Mouse (Mus musculus): ENCODE measurements at regions not wholly inside any gene's neighbourhood (a gene's known extent, or its start where the extent isn't known, plus 50 kb on each side); places are given as distances from the start of the nearest gene placed in this dataset.
A peak's percentile ranks its signal among the peaks of the same experiment; 100 is the strongest.

- DNase-seq (ENCODE audit: low spot score in 2 of 2): no peak
Observed at GRCm38 (mm10) chr3:60698189-60698588, 225.6 kb downstream of the Mbnl1 start.

DNA sequence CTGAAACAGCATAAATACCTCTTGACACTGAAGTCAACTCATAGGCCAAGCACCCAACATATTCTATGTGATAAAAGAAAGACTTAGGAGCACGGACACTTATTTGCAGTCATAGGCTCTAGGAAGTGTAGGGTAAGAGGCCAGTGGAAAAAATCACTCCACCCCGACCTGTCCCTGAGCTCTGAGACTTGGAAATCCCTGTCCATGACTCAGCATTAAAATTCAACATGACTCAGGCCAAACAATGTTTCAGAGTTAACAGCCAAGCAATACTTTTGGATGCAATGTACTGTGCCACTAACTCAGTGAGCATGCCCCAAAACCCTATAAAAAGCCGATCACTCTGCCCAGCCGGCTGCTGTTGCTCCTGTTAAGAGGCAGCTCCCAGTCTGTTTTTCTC lies 234.5 kb downstream of the Mbnl1 start:
- no peak for DNase-seq (ENCODE audit: low spot score in 2 of 2)

DNA sequence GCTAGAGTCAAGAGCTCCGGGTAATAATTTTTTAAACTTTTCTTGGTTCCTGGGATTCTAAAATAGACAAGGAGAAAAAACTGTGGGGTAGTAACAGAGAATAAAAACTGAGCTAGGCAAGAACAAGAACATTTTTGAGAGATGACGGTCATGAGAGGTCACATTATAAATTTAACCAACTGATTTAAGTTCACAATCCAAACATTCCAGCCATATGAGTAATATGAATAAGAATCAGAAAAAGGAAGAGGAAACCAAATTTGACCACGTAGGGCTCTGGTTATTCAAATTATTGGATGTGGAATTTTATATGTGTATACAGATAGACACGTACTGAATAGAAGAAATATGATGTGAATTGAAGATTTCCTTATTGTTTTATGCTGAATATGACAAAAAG lies 240.3 kb downstream of the Mbnl1 start:
- DNase-seq (ENCODE audit: low spot score in 2 of 2): no peak

DNA sequence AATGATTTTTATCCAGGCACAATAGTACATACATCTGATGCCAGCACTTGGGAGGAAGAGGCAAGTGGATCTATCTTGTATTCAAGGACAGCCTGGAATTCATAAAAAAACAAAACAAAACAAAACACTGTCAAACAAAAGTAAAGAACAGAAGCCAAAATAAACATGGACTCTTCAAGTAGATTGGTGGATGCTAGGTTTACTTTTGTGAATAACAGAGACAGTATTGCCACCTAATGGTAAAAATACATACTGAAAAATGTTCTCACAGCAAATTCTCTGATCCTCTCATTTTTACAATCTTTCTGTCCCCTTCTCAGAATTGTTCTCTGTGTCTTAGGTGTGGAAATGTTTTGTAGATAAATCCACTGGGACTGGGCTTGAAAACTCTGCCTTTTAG lies 247.7 kb downstream of the Mbnl1 start:
- DNase-seq (ENCODE audit: low spot score in 2 of 2): no peak

- no peak for DNase-seq (ENCODE audit: low spot score in 2 of 2)
Observed at GRCm38 (mm10) chr3:60731331-60731730, 258.7 kb downstream of the Mbnl1 start.

- no peak for DNase-seq (ENCODE audit: low spot score in 2 of 2)
Observed at GRCm38 (mm10) chr3:60740543-60741294, 261.9 kb upstream of the P2ry1 start.

DNA sequence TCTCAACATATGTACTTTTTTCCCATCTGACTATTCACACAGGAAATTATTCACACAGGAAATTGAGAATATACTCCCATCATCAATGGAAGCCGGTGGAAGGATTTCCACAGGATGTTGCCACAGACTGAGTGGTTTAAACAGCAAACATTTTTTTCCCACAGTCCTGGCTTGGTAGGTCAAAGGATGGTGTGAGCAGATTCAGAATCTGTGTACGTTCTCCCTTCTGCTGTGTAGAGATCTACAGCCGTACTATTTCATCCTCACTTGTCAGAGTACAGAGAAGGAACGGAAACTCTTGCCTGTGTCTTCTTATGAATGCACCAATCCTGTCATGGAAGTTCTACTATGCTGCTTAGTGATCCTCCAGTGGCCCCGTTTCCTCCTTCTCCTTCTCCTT lies 261.2 kb upstream of the P2ry1 start:
- no peak for DNase-seq (ENCODE audit: low spot score in 2 of 2)

GRCm38 (mm10) chr3:60742232-60742631 lies 260.4 kb upstream of the P2ry1 start:
- DNase-seq (ENCODE audit: low spot score in 2 of 2): no peak

GRCm38 (mm10) chr3:60745075-60745474 lies 257.5 kb upstream of the P2ry1 start:
- no peak for DNase-seq (ENCODE audit: low spot score in 2 of 2)

GRCm38 (mm10) chr3:60758568-60758967 lies 244.0 kb upstream of the P2ry1 start:
- no peak for DNase-seq (ENCODE audit: low spot score in 2 of 2)

- DNase-seq (ENCODE audit: low spot score in 2 of 2): no peak
Observed at GRCm38 (mm10) chr3:60759046-60759445, 243.5 kb upstream of the P2ry1 start.

- peak in 1 of 2 experiments; percentile 7 for DNase-seq (ENCODE audit: low spot score in 2 of 2)
Observed at GRCm38 (mm10) chr3:60762874-60763273, 239.7 kb upstream of the P2ry1 start.

- no peak for DNase-seq (ENCODE audit: low spot score in 2 of 2)
Observed at GRCm38 (mm10) chr3:60765079-60765478, 237.5 kb upstream of the P2ry1 start.

DNA sequence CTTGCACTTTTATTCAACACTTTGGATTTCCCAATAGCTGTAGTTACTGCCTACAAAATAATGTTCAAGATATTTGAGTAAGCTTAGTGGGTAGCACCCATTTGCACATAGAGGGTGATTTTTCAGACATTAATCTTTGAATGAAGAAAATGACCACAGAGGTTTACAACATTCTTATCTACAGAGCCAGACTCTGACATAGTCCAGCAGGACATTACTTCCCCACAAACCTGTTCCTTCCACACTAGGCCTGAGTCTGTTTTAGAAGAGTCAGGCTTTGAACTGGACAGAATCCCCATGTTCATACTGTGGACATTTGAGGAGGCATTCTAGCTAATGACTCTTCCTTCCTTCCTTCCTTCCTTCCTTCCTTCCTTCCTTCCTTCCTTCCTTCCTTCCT lies 233.6 kb upstream of the P2ry1 start:
- no peak for DNase-seq (ENCODE audit: low spot score in 2 of 2)

- no peak for DNase-seq (ENCODE audit: low spot score in 2 of 2)
Observed at GRCm38 (mm10) chr3:60771866-60772265, 230.7 kb upstream of the P2ry1 start.

DNA sequence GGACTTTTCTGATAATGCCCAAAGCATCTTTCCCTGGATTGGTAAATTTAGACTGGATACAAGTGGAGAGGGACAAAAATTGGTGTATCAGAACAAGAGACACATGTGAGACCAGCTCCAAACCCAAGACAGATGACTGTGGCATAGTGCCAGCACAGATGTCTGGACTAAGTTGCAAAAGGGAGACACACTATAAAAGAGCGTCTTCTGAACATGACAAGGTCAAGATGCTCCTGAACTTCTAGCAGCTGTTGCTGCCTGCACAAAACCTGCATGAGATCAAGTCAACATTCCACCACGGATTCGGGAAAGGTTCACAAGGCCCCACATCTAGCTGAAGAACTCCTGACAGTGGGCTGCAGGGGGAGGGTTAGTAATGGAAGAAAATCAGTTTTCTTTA lies 229.2 kb upstream of the P2ry1 start:
- DNase-seq (ENCODE audit: low spot score in 2 of 2): no peak

DNA sequence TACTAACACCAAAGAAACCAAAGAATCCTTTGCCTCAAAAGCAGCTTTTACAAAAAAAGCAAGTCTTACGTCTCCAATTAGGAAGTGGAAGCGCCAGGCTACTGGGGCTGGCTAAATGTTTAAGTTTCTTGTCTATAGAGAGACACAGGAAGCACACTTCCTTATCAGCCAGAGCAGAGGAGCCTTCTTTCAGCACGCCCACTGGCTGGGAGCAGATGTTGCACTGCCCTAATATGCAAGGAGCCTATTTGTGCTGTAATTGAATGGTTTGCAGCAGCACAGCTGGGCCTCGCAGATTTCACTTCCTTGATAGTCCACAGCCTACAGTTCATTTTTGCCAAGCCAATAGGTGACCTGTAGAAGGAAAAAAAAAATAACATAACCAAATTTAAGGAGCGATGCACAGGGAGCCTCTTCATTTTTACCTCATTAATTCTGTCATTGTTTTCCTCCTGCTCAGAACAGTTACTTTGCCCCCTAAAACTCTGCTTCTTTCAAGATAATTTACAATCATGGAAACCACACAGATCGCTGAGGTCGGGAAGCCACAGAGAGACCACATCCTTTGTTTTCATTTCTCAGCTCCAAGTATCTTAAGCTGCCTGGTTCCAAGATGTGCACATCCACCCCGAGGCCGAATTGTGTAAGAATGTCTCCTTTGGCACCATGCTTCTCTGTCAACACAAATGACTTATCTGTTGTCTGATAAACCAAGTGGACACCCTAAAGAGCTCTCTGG lies 217.3 kb upstream of the P2ry1 start:
- no peak for DNase-seq (ENCODE audit: low spot score in 2 of 2)

- no peak for DNase-seq (ENCODE audit: low spot score in 2 of 2)
Observed at GRCm38 (mm10) chr3:60787989-60788388, 214.6 kb upstream of the P2ry1 start.

GRCm38 (mm10) chr3:60789441-60789840 lies 213.2 kb upstream of the P2ry1 start:
- no peak for DNase-seq (ENCODE audit: low spot score in 2 of 2)

GRCm38 (mm10) chr3:60792166-60792565 lies 210.4 kb upstream of the P2ry1 start:
- no peak for DNase-seq (ENCODE audit: low spot score in 2 of 2)

DNA sequence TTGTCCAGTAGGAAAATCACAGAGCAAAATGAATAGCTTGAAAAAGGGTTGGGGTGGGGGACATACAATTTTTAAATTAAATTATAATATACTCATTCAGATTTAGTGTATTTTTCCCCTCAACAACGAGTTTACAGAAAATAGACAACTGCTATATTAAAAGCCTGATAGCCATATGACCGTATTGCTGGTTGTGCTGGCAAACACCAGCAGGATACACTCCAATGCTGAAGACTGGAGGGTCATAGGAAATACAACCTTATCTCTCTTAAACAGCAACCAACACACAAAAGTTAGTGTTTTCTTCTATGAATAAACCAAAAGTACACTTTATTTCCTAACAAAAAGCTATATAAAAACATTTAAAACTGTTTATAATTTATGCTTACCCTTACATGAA lies 206.4 kb upstream of the P2ry1 start:
- no peak for DNase-seq (ENCODE audit: low spot score in 2 of 2)

- DNase-seq (ENCODE audit: low spot score in 2 of 2): peak in 1 of 2 experiments; percentile 15
Observed at GRCm38 (mm10) chr3:60797808-60798207, 204.8 kb upstream of the P2ry1 start.

DNA sequence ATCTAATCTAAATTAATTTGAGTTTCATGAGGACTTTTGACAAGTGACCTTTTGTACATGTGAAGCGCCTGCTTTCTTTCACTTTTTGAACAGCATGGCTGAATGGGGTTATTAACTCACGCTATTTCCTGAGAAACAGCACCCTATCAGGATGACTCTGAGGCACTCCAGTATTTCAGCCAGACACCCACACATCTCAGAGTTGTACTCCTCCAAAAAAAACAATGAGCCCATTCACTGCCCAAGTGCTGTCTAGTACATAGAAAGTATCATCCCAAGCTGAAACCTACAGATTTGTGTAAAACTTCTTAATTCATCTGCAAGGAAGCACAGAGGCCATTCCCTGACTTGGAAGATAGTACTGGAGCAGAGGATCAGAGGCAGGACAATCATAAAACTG lies 204.1 kb upstream of the P2ry1 start:
- no peak for DNase-seq (ENCODE audit: low spot score in 2 of 2)
